Mouse (Mus musculus): ENCODE data around the gene Larp6. TPM values are rescaled to one million over a fixed set of nuclear protein-coding genes. Genes with fewer than 3 reads are reported as not detected.

Larp6 gene
- polyA plus RNA-seq, 1 experiment from 2014 or later = 0.06 TPM

DNA sequence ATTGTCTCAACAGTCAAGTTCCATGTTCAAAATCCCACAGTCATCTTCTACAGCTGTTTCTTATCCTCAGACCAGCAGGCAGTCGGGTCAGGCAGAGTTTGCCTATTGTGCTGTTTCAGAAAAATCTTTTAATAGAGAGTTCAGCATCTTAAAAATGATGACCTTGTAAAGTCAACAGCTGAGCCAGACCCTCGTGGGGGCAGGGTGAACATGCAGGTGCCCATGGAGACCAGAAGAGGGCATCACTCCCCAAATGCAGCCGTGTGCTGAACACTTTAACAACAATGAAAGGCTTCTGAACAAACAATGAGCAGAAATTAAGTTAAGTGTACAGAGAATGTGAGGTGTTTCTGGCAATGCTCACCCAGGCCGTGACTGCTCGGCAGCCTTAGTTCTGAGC, 3.0 kb downstream of the Larp6 start:
- Histone ChIP-seq H3K4me1 (replicated peaks) (no peaks in the 10 kb centered on the region), H3K36me3 (no peaks in the 10 kb centered on the region), H3K9ac (no peak overlapping the region), H3K4me3 (replicated peaks) (no peak overlapping the region), H3K27me3 (peaks cover 30% of the 10 kb centered on the region), H3K9me3 (replicated peaks) (no peaks in the 10 kb centered on the region), H3K27ac (no peak overlapping the region), H3K4me2 (no peak overlapping the region)
- ATAC-seq (ENCODE audit: low read depth) (no peak), DNase-seq (no peak)
- 40% methylated on average over 5 of the region's 5 CpGs for WGBS (ENCODE audit: insufficient replicate concordance)

DNA sequence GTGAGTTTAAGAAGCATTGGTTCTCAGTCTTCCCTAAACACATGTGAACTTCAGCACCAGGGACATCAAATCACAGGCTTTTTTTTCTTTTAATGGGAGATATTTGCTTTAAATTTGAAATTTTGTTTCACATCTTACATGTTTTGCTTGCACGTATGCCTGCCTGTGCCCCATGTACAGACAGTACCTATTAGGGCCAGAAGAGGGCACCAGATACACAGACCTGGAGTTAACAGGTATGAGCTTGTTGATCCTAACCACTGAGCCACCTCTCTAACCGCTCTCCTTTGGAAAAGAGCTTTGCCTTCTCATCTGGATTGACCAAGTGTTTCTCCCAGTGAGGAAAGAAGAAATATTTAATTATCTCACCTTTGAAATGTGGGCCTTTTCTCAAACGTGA, 5.5 kb downstream of the Larp6 start:
- ATAC-seq (ENCODE audit: low read depth) (no peak), DNase-seq (peak; percentile 4)
- Histone ChIP-seq H3K27ac (no peak overlapping the region), H3K9ac (no peak overlapping the region), H3K36me3 (no peaks in the 10 kb centered on the region), H3K4me2 (no peak overlapping the region), H3K4me3 (replicated peaks) (no peak overlapping the region), H3K9me3 (replicated peaks) (no peaks in the 10 kb centered on the region), H3K4me1 (replicated peaks) (no peaks in the 10 kb centered on the region), H3K27me3 (peaks cover 16% of the 10 kb centered on the region)
- 44% methylated on average over 3 of the region's 3 CpGs for WGBS (ENCODE audit: insufficient replicate concordance)

DNA sequence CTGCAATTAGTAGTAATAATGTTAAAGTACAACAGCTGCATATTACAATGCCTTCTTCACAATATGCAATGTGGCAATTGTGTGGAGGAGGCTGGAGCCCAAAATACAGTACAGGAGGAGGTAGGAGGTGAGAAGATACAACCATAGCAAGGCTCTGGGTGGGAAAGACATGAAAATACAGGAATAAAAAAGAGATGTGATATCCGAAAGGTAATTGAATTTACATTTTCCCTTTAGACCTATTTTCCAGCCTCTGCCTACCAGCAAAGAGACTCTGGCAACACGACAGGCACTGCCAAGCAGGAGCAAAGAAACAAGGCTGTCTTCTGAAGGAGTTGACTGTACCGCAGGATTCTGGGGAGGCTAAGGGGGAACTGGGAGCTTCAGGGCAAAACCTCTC, 6.9 kb downstream of the Larp6 start:
- 56% methylated on average over 3 of the region's 3 CpGs for WGBS (ENCODE audit: insufficient replicate concordance)
- Histone ChIP-seq H3K4me2 (no peak overlapping the region), H3K9me3 (replicated peaks) (no peaks in the 10 kb centered on the region), H3K9ac (no peak overlapping the region), H3K36me3 (no peaks in the 10 kb centered on the region), H3K4me1 (replicated peaks) (no peaks in the 10 kb centered on the region), H3K4me3 (replicated peaks) (no peak overlapping the region), H3K27ac (no peak overlapping the region), H3K27me3 (peaks cover 2% of the 10 kb centered on the region; the same call in 1 of the 2 replicates)
- no peak for DNase-seq
- ATAC-seq (ENCODE audit: low read depth) = no peak

DNA sequence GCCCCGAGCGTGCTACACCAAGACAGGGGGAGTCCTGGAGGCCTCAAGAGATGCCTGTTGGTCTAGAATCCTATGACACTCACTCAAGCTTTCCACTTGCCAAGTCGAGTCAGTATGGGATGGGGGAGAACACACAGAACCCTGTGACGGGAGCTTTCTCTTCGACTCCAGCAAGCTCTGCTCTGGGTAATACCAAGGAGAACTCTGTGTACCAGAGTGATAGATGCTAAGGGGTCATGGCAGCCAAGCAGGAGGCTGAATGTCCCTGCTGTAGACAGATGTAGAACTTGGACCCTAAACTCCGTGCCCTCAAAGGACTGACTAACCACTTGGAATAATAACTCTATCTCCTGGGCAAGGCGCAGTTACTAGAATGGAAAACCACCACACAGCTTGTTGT, 12.2 kb downstream of the Larp6 start:
- H3K4me1 ChIP-seq (replicated peaks) = no peaks in the 10 kb centered on the region
- no peak overlapping the region for H3K4me2 ChIP-seq
- H3K36me3 ChIP-seq = no peaks in the 10 kb centered on the region
- no peaks in the 10 kb centered on the region for H3K9me3 ChIP-seq (replicated peaks)
- ATAC-seq (ENCODE audit: low read depth) (no peak), DNase-seq (no peak)
- H3K27ac ChIP-seq = no peak overlapping the region
- 67% methylated on average over 7 of the region's 7 CpGs for WGBS (ENCODE audit: insufficient replicate concordance)
- no peak overlapping the region for H3K4me3 ChIP-seq (replicated peaks)
- H3K27me3 ChIP-seq = no peaks in the 10 kb centered on the region
- H3K9ac ChIP-seq = no peak overlapping the region

DNA sequence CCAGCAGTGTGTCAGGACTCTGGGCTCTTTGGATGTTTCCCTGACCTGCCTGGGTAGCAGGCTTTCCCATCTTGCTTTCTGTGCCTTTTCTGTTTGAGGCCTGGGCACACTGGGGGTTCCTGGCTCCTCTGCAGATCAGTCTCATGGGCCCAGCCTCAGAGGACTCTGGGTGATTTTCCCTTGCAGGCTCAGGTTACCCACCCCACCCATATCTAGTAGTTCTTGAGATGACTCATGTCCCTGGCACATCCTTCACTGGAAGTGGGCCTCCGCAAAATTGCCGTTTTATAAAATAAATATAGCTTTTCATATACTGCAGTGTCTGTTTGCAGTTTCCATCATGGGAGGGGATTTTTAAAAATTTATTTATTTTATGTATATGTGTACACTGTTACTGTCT, 21.5 kb downstream of the Larp6 start:
- DNase-seq (no peak), ATAC-seq (ENCODE audit: low read depth) (no peak)
- WGBS (ENCODE audit: insufficient replicate concordance) = 93% methylated on average over 2 of the region's 2 CpGs
- no peak overlapping the region for H3K4me2 ChIP-seq
- H3K27me3 ChIP-seq = no peaks in the 10 kb centered on the region
- H3K9ac ChIP-seq = no peak overlapping the region
- no peak overlapping the region for H3K27ac ChIP-seq
- H3K4me3 ChIP-seq (replicated peaks) = no peak overlapping the region
- no peaks in the 10 kb centered on the region for H3K36me3 ChIP-seq
- 0 out of 2 replicates have a peak, but pooled peaks cover 6% of the 10 kb centered on the region for H3K9me3 ChIP-seq (replicated peaks)
- H3K4me1 ChIP-seq (replicated peaks) = no peaks in the 10 kb centered on the region

DNA sequence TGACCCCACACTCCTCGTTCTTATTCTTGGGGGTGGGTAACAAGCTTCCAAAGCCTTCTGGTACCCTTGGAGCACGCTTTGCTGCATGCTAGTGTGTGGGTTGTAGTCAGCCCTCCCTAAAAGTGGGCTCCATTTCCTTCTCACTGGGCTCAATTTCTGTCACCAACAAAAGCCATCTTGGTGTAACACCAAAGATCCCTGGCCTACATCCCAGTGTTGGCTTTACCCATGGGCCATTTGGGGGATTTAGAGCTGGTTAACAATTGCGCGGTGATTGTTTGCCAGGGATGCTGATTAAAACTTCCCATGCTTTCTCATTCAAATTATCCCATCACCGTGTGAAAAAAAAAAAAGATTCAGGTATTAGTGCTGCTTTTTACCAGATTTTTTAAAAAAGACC, 26.3 kb downstream of the Larp6 start:
- H3K27ac ChIP-seq = no peak overlapping the region
- H3K36me3 ChIP-seq = no peaks in the 10 kb centered on the region
- H3K9ac ChIP-seq = no peak overlapping the region
- DNase-seq = no peak
- WGBS (ENCODE audit: insufficient replicate concordance) = 69% methylated on average over 5 of the region's 5 CpGs
- H3K4me1 ChIP-seq (replicated peaks) = no peaks in the 10 kb centered on the region
- no peaks in the 10 kb centered on the region for H3K27me3 ChIP-seq
- no peak overlapping the region for H3K4me2 ChIP-seq
- H3K4me3 ChIP-seq (replicated peaks) = no peak overlapping the region
- ATAC-seq (ENCODE audit: low read depth) = no peak
- no peaks in the 10 kb centered on the region for H3K9me3 ChIP-seq (replicated peaks)

DNA sequence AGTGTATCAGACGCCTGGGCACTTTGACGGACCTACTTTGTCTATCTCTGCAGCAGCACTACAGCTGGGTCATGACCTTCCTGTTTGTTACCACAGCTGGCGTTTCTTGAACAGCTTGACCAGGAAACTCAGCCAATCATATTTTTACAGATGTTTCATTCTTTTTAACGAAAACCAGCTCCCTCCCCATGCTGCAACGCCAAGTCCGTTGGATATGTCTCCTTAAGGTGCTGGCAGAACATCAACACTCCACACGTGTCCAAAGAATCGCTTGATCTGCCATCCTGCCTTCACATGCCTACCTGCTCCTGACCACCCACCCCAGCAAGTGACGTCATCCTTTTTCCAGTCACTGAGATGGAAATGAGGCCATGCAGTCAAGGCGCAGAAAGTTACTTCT, 28.6 kb downstream of the Larp6 start:
- H3K36me3 ChIP-seq = no peaks in the 10 kb centered on the region
- H3K27me3 ChIP-seq = no peaks in the 10 kb centered on the region
- ATAC-seq (ENCODE audit: low read depth) = no peak
- no peak overlapping the region for H3K4me3 ChIP-seq (replicated peaks)
- H3K9me3 ChIP-seq (replicated peaks) = no peaks in the 10 kb centered on the region
- 32% methylated on average over 10 of the region's 10 CpGs for WGBS (ENCODE audit: insufficient replicate concordance)
- no peaks in the 10 kb centered on the region for H3K4me1 ChIP-seq (replicated peaks)
- no peak overlapping the region for H3K9ac ChIP-seq
- no peak overlapping the region for H3K4me2 ChIP-seq
- H3K27ac ChIP-seq = no peak overlapping the region
- no peak for DNase-seq

DNA sequence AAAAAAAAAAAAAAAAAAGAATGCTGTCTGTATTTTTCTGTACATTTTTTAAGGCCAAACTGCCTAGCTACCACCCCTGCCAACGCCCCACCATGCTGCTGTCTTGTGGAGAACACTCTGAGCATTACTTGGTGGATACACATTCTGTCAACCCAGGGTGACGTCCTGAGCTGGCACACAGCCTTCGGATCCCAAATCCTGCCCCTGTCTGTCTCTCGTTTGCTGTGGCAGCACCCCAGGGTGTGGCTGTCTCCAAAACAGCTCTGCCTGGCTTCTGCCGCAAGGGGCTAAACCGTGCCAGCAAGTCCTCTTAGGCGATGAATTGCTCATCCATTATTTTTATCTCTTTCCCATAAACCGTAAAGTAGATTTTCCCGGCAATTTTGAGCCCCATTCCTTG, 29.7 kb downstream of the Larp6 start:
- H3K4me2 ChIP-seq = no peak overlapping the region
- H3K4me3 ChIP-seq (replicated peaks) = no peak overlapping the region
- no peak overlapping the region for H3K9ac ChIP-seq
- no peaks in the 10 kb centered on the region for H3K36me3 ChIP-seq
- H3K27ac ChIP-seq = no peak overlapping the region
- ATAC-seq (ENCODE audit: low read depth) (no peak), DNase-seq (no peak)
- H3K4me1 ChIP-seq (replicated peaks) = no peaks in the 10 kb centered on the region
- 62% methylated on average over 9 of the region's 9 CpGs for WGBS (ENCODE audit: insufficient replicate concordance)
- H3K27me3 ChIP-seq = no peaks in the 10 kb centered on the region
- H3K9me3 ChIP-seq (replicated peaks) = no peaks in the 10 kb centered on the region

DNA sequence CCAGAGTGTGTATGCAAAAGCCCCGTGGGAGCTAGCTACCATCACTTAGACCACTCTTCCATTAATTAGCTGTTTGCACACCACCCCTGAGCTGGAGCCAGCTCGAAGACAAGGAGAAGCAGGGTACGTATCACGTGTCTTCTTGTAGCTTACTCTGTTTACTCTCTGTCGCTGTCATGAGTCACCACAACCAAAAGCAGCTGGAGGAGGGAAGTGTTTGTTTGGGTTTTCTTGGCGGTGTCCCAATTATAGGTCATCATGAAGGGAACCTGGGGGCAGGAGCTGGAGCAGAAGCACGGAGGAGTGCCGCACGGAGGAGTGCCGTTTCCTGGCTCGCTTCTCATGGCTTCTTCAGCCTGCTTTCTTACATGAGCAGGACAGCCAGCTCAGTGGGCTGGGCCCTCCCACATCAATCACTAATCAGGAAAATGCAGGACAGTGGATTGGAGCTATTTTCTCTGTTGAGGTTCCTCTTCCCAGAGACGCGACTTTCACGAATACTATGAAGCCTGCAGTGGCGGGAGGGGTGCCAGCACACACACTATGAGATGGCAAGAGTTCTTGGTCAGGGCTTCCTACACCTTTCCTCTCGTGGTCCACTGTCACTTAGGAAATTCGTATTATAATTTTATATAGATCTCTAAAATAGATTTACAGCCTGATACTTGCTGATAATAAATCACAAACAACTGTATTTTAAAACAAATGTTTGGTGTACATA, 30.6 kb downstream of the Larp6 start:
- H3K9ac ChIP-seq = no peak overlapping the region
- ATAC-seq (ENCODE audit: low read depth) (no peak), DNase-seq (no peak)
- no peaks in the 10 kb centered on the region for H3K27me3 ChIP-seq
- no peaks in the 10 kb centered on the region for H3K36me3 ChIP-seq
- H3K27ac ChIP-seq = no peak overlapping the region
- no peaks in the 10 kb centered on the region for H3K9me3 ChIP-seq (replicated peaks)
- no peaks in the 10 kb centered on the region for H3K4me1 ChIP-seq (replicated peaks)
- peak overlapping the region; percentile 3 for H3K4me2 ChIP-seq
- 29% methylated on average over 17 of the region's 17 CpGs for WGBS (ENCODE audit: insufficient replicate concordance)
- no peak overlapping the region for H3K4me3 ChIP-seq (replicated peaks)

DNA sequence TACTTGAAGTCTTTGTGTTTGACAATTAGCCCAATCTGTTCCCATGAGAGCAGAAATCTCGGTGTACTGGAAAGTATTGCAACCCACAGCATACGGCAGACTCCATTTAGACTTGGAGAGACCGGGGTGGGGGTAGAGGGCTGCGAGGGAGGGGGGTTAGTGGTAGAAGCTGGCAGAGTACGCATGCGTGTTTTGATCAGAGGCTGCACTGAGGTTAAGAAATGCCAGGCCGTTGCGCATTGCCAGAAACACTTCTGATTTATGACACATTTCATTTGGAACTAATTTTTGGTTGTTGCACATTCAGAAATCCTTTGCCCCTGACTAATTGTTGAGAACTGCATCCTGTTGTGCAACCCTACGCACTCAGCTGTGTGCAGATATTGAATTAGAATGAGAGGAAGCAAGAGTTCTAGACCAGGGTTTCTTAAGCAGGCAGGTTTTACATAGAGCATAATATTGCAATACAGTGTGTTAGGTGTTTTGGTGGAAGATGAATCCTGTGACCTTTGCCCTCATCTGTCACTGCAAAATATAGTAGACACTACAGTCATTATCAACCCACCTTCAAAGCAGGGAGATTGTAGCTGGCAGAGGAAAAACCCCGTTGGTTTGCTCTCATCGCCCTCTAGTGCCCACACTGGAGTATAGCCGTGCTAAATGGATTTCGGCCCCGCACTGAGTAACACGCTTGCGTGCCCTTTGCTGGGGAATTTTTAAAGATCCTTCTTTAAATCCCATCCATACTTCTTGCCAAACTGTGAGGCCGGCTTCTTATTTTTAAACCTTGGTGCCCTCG, 31.6 kb downstream of the Larp6 start:
- 41% methylated on average over 18 of the region's 18 CpGs for WGBS (ENCODE audit: insufficient replicate concordance)
- ATAC-seq (ENCODE audit: low read depth) (no peak), DNase-seq (no peak)
- Histone ChIP-seq H3K4me3 (replicated peaks) (no peak overlapping the region), H3K9ac (no peak overlapping the region), H3K4me2 (no peak overlapping the region), H3K27me3 (no peaks in the 10 kb centered on the region), H3K27ac (no peak overlapping the region), H3K36me3 (no peaks in the 10 kb centered on the region), H3K4me1 (replicated peaks) (no peaks in the 10 kb centered on the region), H3K9me3 (replicated peaks) (no peaks in the 10 kb centered on the region)

DNA sequence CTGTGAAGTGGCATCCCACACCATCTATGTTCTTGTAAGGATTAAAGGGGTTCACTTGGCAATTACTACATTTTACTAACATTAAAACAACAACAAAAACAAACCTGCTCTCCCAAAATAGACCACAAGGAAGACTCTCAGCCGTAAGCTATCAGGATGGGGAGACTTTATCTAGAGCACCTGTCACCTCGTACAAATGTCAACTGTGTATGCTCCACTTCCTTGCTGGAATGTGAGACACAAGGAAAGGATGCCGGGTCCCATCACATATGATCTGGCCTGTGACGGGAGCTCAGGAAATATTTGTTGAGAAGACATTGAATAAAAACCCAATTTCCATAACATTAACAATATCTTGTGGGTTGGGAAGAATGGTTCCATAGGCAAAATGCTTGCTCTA, 32.2 kb downstream of the Larp6 start:
- Histone ChIP-seq H3K9me3 (replicated peaks) (no peaks in the 10 kb centered on the region), H3K4me2 (no peak overlapping the region), H3K4me1 (replicated peaks) (no peaks in the 10 kb centered on the region), H3K27me3 (no peaks in the 10 kb centered on the region), H3K36me3 (no peaks in the 10 kb centered on the region), H3K27ac (no peak overlapping the region), H3K9ac (no peak overlapping the region), H3K4me3 (replicated peaks) (no peak overlapping the region)
- ATAC-seq (ENCODE audit: low read depth) (no peak), DNase-seq (no peak)
- WGBS (ENCODE audit: insufficient replicate concordance) = 50% methylated on average over 4 of the region's 4 CpGs

DNA sequence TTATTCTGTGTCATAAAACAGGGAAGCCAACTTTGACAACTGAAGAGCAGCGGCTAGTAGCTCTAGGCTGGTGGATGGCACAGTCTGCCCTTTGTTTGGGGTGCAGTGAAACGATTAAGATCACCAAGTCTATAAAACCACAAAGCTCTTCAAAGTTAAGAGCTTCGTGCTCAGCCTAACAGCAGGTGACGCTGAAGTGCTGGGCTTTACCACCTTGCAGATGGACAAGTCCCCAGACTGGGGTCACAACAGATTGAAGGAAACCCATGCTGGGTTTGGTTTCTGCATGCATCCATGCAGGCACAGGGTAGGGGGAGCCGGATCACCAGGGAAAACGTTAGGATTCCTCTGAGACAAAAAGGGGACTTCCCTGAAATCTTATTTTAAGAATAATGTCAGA, 33.8 kb downstream of the Larp6 start:
- ATAC-seq (ENCODE audit: low read depth) = no peak
- Histone ChIP-seq H3K9me3 (replicated peaks) (no peaks in the 10 kb centered on the region), H3K4me2 (no peak overlapping the region), H3K36me3 (no peaks in the 10 kb centered on the region), H3K27ac (no peak overlapping the region), H3K4me3 (replicated peaks) (no peak overlapping the region), H3K4me1 (replicated peaks) (no peaks in the 10 kb centered on the region), H3K27me3 (no peaks in the 10 kb centered on the region), H3K9ac (no peak overlapping the region)
- DNase-seq = no peak
- 42% methylated on average over 6 of the region's 6 CpGs for WGBS (ENCODE audit: insufficient replicate concordance)
